Mouse (Mus musculus) CH12.LX (cell line): ENCODE measurements around the gene Grid1.

Experiments
- CTCF ChIP-seq, 2 experiments: IDR thresholded peaks in 1 of 2; conservative IDR thresholded peaks in 1 of 2; 2 replicates each; pipeline ENCODE4 v1.5.1; 2011 to 2012; ENCODE audit warnings: low read depth in 2 of 2, low read length in 2 of 2, improper control_type of control experiment in 1 of 2, inconsistent platforms in 1 of 2, mild to moderate bottlenecking in 1 of 2, moderate library complexity in 1 of 2
- MAX ChIP-seq: IDR thresholded peaks from 2 replicates; pipeline ENCODE4 v1.6.1; 2011; ENCODE audit warnings: low read length, improper control_type of control experiment
- MEF2A ChIP-seq: IDR thresholded peaks from 2 replicates; pipeline ENCODE4 v1.6.1; 2014; ENCODE audit warnings: low read depth, mild to moderate bottlenecking, inconsistent platforms, low read length, improper control_type of control experiment, borderline replicate concordance
- NELFE ChIP-seq: IDR thresholded peaks from 2 replicates; pipeline ENCODE4 v1.6.1; 2011; ENCODE audit warnings: low read depth, low read length, improper control_type of control experiment
- POLR2A ChIP-seq: IDR thresholded peaks from 2 replicates; pipeline ENCODE4 v1.6.1; 2011; ENCODE audit warnings: low read depth, mild to moderate bottlenecking, improper control_type of control experiment, low read length
- TBP ChIP-seq: conservative IDR thresholded peaks from 2 replicates; pipeline ENCODE4 v1.6.1; 2011; ENCODE audit warnings: low read depth, low read length, improper control_type of control experiment

DNA sequence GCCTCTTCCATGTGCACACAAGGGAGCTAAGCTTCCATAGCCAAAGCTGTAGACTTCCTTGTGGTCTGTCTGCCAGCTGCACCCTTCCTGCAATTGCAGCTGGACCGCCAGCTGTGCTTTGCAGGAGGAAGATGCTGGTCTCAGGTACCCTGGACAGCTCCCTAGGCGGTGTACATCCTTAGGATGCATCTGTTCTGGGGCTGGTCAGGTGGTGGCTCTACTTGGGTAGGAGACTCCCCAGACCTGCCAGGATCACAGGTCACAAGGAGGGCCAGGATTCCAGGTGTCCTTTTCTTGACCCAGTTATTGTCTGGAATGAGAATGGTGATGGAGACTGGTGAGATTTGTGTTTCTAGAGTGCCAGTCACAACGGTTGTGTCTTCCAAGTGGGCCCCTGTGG, 3.6 kb upstream of the Grid1 start:
- TF ChIP-seq CTCF (conservative IDR thresholded peaks at IDR 0.05 in 1 of 2, IDR thresholded peaks at IDR 0.05 in 1 of 2; ENCODE audit: low read depth in 2 of 2, low read length in 2 of 2) (no peak), TBP (no peak), NELFE (no peak), MEF2A (no peak), POLR2A (no peak), MAX (no peak)
